ENCODE assay signal across 28 mouse cellular contexts in the genomic region with DNA sequence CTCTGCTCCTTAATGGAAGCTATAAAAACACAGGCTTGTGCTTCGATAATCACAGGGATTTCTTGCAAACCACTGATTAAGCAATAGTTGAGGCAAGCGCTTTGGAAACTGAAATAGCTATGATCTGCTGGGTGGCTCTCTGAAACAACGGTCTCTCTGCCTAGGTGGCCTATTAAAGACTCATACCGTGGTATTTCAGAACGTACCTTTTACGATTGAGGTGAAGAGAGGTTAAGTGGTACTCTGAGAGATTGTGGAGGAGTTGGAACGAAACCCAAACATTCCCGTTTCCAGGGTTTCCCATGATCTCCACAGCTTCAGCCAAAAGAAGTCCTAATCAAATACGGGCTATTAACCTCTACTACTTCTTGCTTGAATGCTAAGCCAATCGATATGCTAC.
DNase-seq lines count a peak whose midpoint lies in the region; ATAC-seq and TF ChIP-seq lines count a peak whose summit lies in the region.
"Had no signal": no experiment of that assay in that cellular context is flagged by ENCODE, and none has a peak within 500 bp of the region (broad histone marks: within the 10 kb centered on the region; RNA-seq: fewer than 3 reads in every experiment).

No protein-coding gene starts in this region.

- no peaks in the 10 kb centered on the region for H3K27me3 ChIP-seq in lung, embryonic 14.5 days (ENCODE audit: insufficient read depth, low read length)
- H3K27me3 ChIP-seq in lung, postnatal 0 days (replicated peaks; ENCODE audit: insufficient read depth, low read length), result no peaks in the 10 kb centered on the region
- no peaks in the 10 kb centered on the region for H3K27me3 ChIP-seq in intestine, postnatal 0 days (replicated peaks; ENCODE audit: control insufficient read depth, insufficient read depth, low read length)
- H3K27me3 ChIP-seq: embryonic facial prominence, embryonic 13.5 days; forebrain, embryonic 12.5 days; forebrain, embryonic 15.5 days; heart, embryonic 13.5 days had no signal

- H3K4me3 ChIP-seq in lung, embryonic 14.5 days (ENCODE audit: low read depth, low read length), result no peak overlapping the region
- H3K4me3 ChIP-seq in lung, postnatal 0 days (ENCODE audit: low read depth, low read length), result no peak overlapping the region
- no peak overlapping the region for H3K4me3 ChIP-seq in intestine, postnatal 0 days (ENCODE audit: low read depth, low read length)
- H3K4me3 ChIP-seq: embryonic facial prominence, embryonic 10.5 days; embryonic facial prominence, embryonic 13.5 days; erythroblast, embryonic 14.5 days; forebrain, embryonic 12.5 days; forebrain, embryonic 15.5 days; heart, adult 2 months; heart, embryonic 10.5 days; heart, embryonic 13.5 days had no signal

- H3K4me2 ChIP-seq in lung, embryonic 14.5 days, result no peak overlapping the region
- no peak overlapping the region for H3K4me2 ChIP-seq in lung, postnatal 0 days (replicated peaks; ENCODE audit: low read depth, low read length)
- no peak overlapping the region for H3K4me2 ChIP-seq in intestine, postnatal 0 days (replicated peaks; ENCODE audit: low read depth)
- H3K4me2 ChIP-seq: embryonic facial prominence, embryonic 13.5 days; forebrain, embryonic 12.5 days; forebrain, embryonic 15.5 days; heart, embryonic 13.5 days; hindbrain, embryonic 14.5 days had no signal

- ATAC-seq in lung, embryonic 14.5 days (ENCODE audit: insufficient read depth), result no peak; the same call in 1 of the 2 replicates
- peak; percentile 65 for ATAC-seq in lung, postnatal 0 days
- ATAC-seq in intestine, postnatal 0 days, result no peak
- ATAC-seq: CD4-positive, CD25-positive, alpha-beta regulatory T cell, adult 4 months; forebrain, embryonic 15.5 days had no signal

- peak; percentile 49 for DNase-seq in lung, embryonic 14.5 days
- no peak for DNase-seq in lung, postnatal 10 days
- DNase-seq in hindlimb bud, embryonic 11.5 days (ENCODE audit: extremely low spot score, low read depth, low spot score), result peak; percentile 49
- peak; percentile 41 for DNase-seq in lung, postnatal 0 days (ENCODE audit: low spot score)
- DNase-seq in lung, postnatal 36 days, result peak; percentile 53
- no peak for DNase-seq in natural killer cell, adult 2 months (ENCODE audit: low spot score in 2 of 2)
- DNase-seq: adrenal gland, adult 2 months; adrenal gland, postnatal 14 days; cerebellum, adult 11-12 months; cerebellum, adult 8-10 months; cerebellum, postnatal 10 days; cerebellum, postnatal 36 days; embryo, embryonic 11 days; gastrocnemius, postnatal 10 days; gastrocnemius, postnatal 36 days; heart, adult 2 months; heart, postnatal 14 days; heart, postnatal 4 days had no signal

- H3K27ac ChIP-seq in lung, embryonic 14.5 days (ENCODE audit: low read depth), result no peak overlapping the region
- no peak overlapping the region for H3K27ac ChIP-seq in lung, postnatal 0 days (ENCODE audit: low read length)
- H3K27ac ChIP-seq in intestine, postnatal 0 days (ENCODE audit: low read depth, low read length), result no peak overlapping the region
- H3K27ac ChIP-seq: embryonic facial prominence, embryonic 10.5 days; embryonic facial prominence, embryonic 13.5 days; forebrain, embryonic 12.5 days; forebrain, embryonic 15.5 days; heart, adult 2 months; heart, embryonic 10.5 days; heart, embryonic 13.5 days; hindbrain, embryonic 14.5 days had no signal

- no peaks in the 10 kb centered on the region for H3K36me3 ChIP-seq in lung, embryonic 14.5 days (ENCODE audit: insufficient read depth)
- no peaks in the 10 kb centered on the region for H3K36me3 ChIP-seq in lung, postnatal 0 days (ENCODE audit: insufficient read depth, low read length)
- no peaks in the 10 kb centered on the region for H3K36me3 ChIP-seq in intestine, postnatal 0 days (ENCODE audit: control insufficient read depth, insufficient read depth)
- H3K36me3 ChIP-seq: embryonic facial prominence, embryonic 10.5 days; embryonic facial prominence, embryonic 13.5 days; forebrain, embryonic 12.5 days; forebrain, embryonic 15.5 days; heart, embryonic 10.5 days; heart, embryonic 13.5 days had no signal

- no peak for TF ChIP-seq EP300 in lung, postnatal 0 days (IDR thresholded peaks at IDR 0.05)

- no peak overlapping the region for H3K9ac ChIP-seq in lung, embryonic 14.5 days
- H3K9ac ChIP-seq in lung, postnatal 0 days (replicated peaks; ENCODE audit: low read depth), result no peak overlapping the region
- H3K9ac ChIP-seq in intestine, postnatal 0 days (ENCODE audit: low read depth, low read length), result no peak overlapping the region
- H3K9ac ChIP-seq: embryonic facial prominence, embryonic 13.5 days; forebrain, embryonic 12.5 days; forebrain, embryonic 15.5 days; heart, embryonic 13.5 days; hindbrain, embryonic 14.5 days had no signal

- H3K9me3 ChIP-seq in lung, embryonic 14.5 days (ENCODE audit: low read depth, low read length), result no peaks in the 10 kb centered on the region
- no peaks in the 10 kb centered on the region for H3K9me3 ChIP-seq in lung, postnatal 0 days (ENCODE audit: low read length)
- H3K9me3 ChIP-seq in intestine, postnatal 0 days (ENCODE audit: control insufficient read depth), result no peaks in the 10 kb centered on the region
- H3K9me3 ChIP-seq: embryonic facial prominence, embryonic 13.5 days; forebrain, embryonic 12.5 days; forebrain, embryonic 15.5 days; heart, embryonic 10.5 days had no signal

- no peaks in the 10 kb centered on the region for H3K4me1 ChIP-seq in lung, embryonic 14.5 days (ENCODE audit: insufficient read depth)
- no peaks in the 10 kb centered on the region for H3K4me1 ChIP-seq in lung, postnatal 0 days (ENCODE audit: insufficient read depth, low read depth, low read length)
- no peaks in the 10 kb centered on the region for H3K4me1 ChIP-seq in intestine, postnatal 0 days (replicated peaks; ENCODE audit: control insufficient read depth, insufficient read depth, low read length)
- H3K4me1 ChIP-seq: embryonic facial prominence, embryonic 10.5 days; embryonic facial prominence, embryonic 13.5 days; forebrain, embryonic 12.5 days; forebrain, embryonic 15.5 days; heart, embryonic 10.5 days; heart, embryonic 13.5 days had no signal

- TF ChIP-seq CTCF in lung, embryonic 14.5 days (IDR thresholded peaks at IDR 0.05; ENCODE audit: low read depth), result no peak
- no peak for TF ChIP-seq CTCF in lung, postnatal 0 days (IDR thresholded peaks at IDR 0.05)
- TF ChIP-seq CTCF in intestine, postnatal 0 days (IDR thresholded peaks at IDR 0.05; ENCODE audit: low read depth), result no peak

- 68% methylated on average over 10 of the region's 10 CpGs for WGBS in lung, embryonic 14.5 days
- WGBS in lung, postnatal 0 days, result 52% methylated on average over 10 of the region's 10 CpGs
- 76% methylated on average over 10 of the region's 10 CpGs for WGBS in intestine, postnatal 0 days

Comparison
In these comparisons a context has a peak if more than half of its experiments do, and no peak if none do; other contexts are left out.
1. DNase-seq: peak in lung, embryonic 14.5 days (single experiment), hindlimb bud, embryonic 11.5 days (single experiment), lung, postnatal 0 days (single experiment) and lung, postnatal 36 days (single experiment); none in lung, postnatal 10 days (single experiment) and natural killer cell, adult 2 months (0 of 2).